In the genomic region with DNA sequence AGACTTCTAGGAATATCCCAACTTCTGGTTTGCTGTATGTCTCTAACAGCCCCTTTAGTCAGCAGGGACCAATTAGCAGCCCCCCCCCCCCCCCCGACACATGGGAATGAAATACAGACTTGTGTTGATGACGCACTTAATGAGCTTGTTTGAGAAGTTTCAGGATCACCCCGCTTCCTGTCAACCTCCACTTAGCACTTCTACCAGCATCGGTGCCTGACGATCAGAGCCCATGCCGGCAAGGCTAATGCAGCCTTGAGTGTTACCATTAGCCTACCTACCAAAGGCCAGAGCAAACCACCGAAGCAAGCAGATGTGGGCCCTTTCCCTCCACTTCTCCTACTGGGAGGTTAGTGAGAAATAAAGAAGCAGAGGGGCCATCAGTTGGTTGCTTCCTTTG, we compare ENCODE assay signal across 21 mouse cellular contexts.
DNase-seq lines count a peak whose midpoint lies in the region; ATAC-seq lines count a peak whose summit lies in the region.
"Had no signal": no experiment of that assay in that cellular context is flagged by ENCODE, and none has a peak within 500 bp of the region (broad histone marks: within the 10 kb centered on the region; RNA-seq: fewer than 3 reads in every experiment).

No protein-coding gene starts in this region.

- no peaks in the 10 kb centered on the region for H3K27me3 ChIP-seq in heart, embryonic 11.5 days (ENCODE audit: control insufficient read depth, insufficient read depth, low read length)
- H3K27me3 ChIP-seq in heart, embryonic 15.5 days = no peaks in the 10 kb centered on the region
- H3K27me3 ChIP-seq in lung, embryonic 15.5 days = no peaks in the 10 kb centered on the region
- H3K27me3 ChIP-seq: embryonic facial prominence, embryonic 13.5 days; forebrain, embryonic 12.5 days; intestine, embryonic 15.5 days had no signal

- H3K9me3 ChIP-seq in heart, embryonic 11.5 days (replicated peaks; ENCODE audit: control insufficient read depth, low read length) = no peaks in the 10 kb centered on the region
- no peaks in the 10 kb centered on the region for H3K9me3 ChIP-seq in heart, embryonic 15.5 days (replicated peaks)
- no peaks in the 10 kb centered on the region for H3K9me3 ChIP-seq in lung, embryonic 15.5 days
- H3K9me3 ChIP-seq: embryonic facial prominence, embryonic 13.5 days; forebrain, embryonic 12.5 days; hindbrain, embryonic 10.5 days; intestine, embryonic 15.5 days had no signal

- H3K4me3 ChIP-seq in heart, embryonic 11.5 days (ENCODE audit: low read depth, low read length) = no peak overlapping the region
- H3K4me3 ChIP-seq in heart, embryonic 15.5 days = no peak overlapping the region
- no peak overlapping the region for H3K4me3 ChIP-seq in lung, embryonic 15.5 days
- H3K4me3 ChIP-seq: embryonic facial prominence, embryonic 13.5 days; forebrain, embryonic 12.5 days; gastrocnemius, adult 2 months; hindbrain, embryonic 10.5 days; intestine, embryonic 15.5 days had no signal

- H3K4me2 ChIP-seq in heart, embryonic 11.5 days = peak overlapping the region; percentile 45; the same call in 1 of the 2 replicates
- H3K4me2 ChIP-seq in heart, embryonic 15.5 days = peak overlapping the region; percentile 44
- peak overlapping the region; percentile 29; the same call in 1 of the 2 replicates for H3K4me2 ChIP-seq in lung, embryonic 15.5 days
- H3K4me2 ChIP-seq: embryonic facial prominence, embryonic 13.5 days; forebrain, embryonic 12.5 days; hindbrain, embryonic 14.5 days; intestine, embryonic 15.5 days had no signal

- H3K27ac ChIP-seq in heart, embryonic 11.5 days (ENCODE audit: low read depth, low read length) = no peak overlapping the region
- no peak overlapping the region for H3K27ac ChIP-seq in heart, embryonic 15.5 days
- no peak overlapping the region for H3K27ac ChIP-seq in lung, embryonic 15.5 days
- H3K27ac ChIP-seq: embryonic facial prominence, embryonic 13.5 days; forebrain, embryonic 12.5 days; gastrocnemius, adult 2 months; hindbrain, embryonic 10.5 days; hindbrain, embryonic 14.5 days; intestine, embryonic 15.5 days had no signal

- H3K4me1 ChIP-seq in heart, embryonic 11.5 days (ENCODE audit: control insufficient read depth, insufficient read depth, low read length) = peaks cover 12% of the 10 kb centered on the region; the same call in 1 of the 2 replicates
- peaks cover 8% of the 10 kb centered on the region; the same call in 1 of the 2 replicates for H3K4me1 ChIP-seq in heart, embryonic 15.5 days (replicated peaks)
- H3K4me1 ChIP-seq in lung, embryonic 15.5 days = peaks cover 16% of the 10 kb centered on the region
- H3K4me1 ChIP-seq: forebrain, embryonic 12.5 days; intestine, embryonic 15.5 days had no signal

- DNase-seq in heart, postnatal 36 days = no peak
- no peak for DNase-seq in heart, postnatal 4 days
- no peak for DNase-seq in lung, postnatal 36 days
- no peak for DNase-seq in frontal cortex, postnatal 10 days (ENCODE audit: low spot score in 2 of 2)
- DNase-seq: adrenal gland, postnatal 14 days; cerebellum, adult 11-12 months; cerebellum, adult 9-10 months; cerebellum, postnatal 25 days; gastrocnemius, adult 2 months; gastrocnemius, postnatal 25 days; kidney, adult 18-20 months had no signal

- ATAC-seq in heart, embryonic 11.5 days (replicated peaks; ENCODE audit: insufficient number of reproducible peaks, low FRiP score, low TSS enrichment) = no peak
- ATAC-seq in heart, embryonic 15.5 days (replicated peaks; ENCODE audit: insufficient number of reproducible peaks, insufficient read depth, low FRiP score, low read depth) = no peak
- ATAC-seq in lung, embryonic 15.5 days (ENCODE audit: borderline replicate concordance, extremely low read depth, low FRiP score, low TSS enrichment) = no peak
- ATAC-seq in activated CD4-positive, CD25-positive, alpha-beta regulatory T cell, adult 4 months = no peak
- ATAC-seq: forebrain, embryonic 16.5 days; intestine, embryonic 15.5 days had no signal

- H3K36me3 ChIP-seq in heart, embryonic 11.5 days (ENCODE audit: control insufficient read depth, insufficient read depth, low read length) = no peaks in the 10 kb centered on the region
- H3K36me3 ChIP-seq in heart, embryonic 15.5 days = no peaks in the 10 kb centered on the region
- no peaks in the 10 kb centered on the region for H3K36me3 ChIP-seq in lung, embryonic 15.5 days
- H3K36me3 ChIP-seq: embryonic facial prominence, embryonic 13.5 days; forebrain, embryonic 12.5 days; hindbrain, embryonic 10.5 days; intestine, embryonic 15.5 days had no signal

- WGBS in heart, embryonic 11.5 days (ENCODE audit: insufficient replicate concordance) = 15% methylated on average over 7 of the region's 7 CpGs
- 28% methylated on average over 7 of the region's 7 CpGs for WGBS in heart, embryonic 15.5 days
- WGBS in lung, embryonic 15.5 days = 52% methylated on average over 7 of the region's 7 CpGs

- no peak overlapping the region for H3K9ac ChIP-seq in heart, embryonic 11.5 days (ENCODE audit: low read depth, low read length)
- no peak overlapping the region for H3K9ac ChIP-seq in heart, embryonic 15.5 days
- H3K9ac ChIP-seq in lung, embryonic 15.5 days = no peak overlapping the region
- H3K9ac ChIP-seq: embryonic facial prominence, embryonic 13.5 days; forebrain, embryonic 12.5 days; hindbrain, embryonic 14.5 days; intestine, embryonic 15.5 days had no signal

- intact Hi-C loops in heart, postnatal 36 days (cut with DNase I) = loop anchor here (5.0 kb wide), 1 partner anchor 120 kb away; no protein-coding TSS in a partner anchor
